20 mouse cellular contexts compared by ENCODE assay signal in genomic region chr11:56351798-56352366, GRCm38 (mm10).
A peak's percentile ranks its signal among the peaks of the same experiment; 100 is the strongest.
DNase-seq lines count a peak whose midpoint lies in the region; ATAC-seq and TF ChIP-seq lines count a peak whose summit lies in the region.
"Had no signal": no experiment of that assay in that cellular context is flagged by ENCODE, and none has a peak within 500 bp of the region (broad histone marks: within the 10 kb centered on the region; RNA-seq: fewer than 3 reads in every experiment).

No protein-coding gene starts in this region.

- no peak overlapping the region for H3K4me2 ChIP-seq in lung, embryonic 15.5 days
- H3K4me2 ChIP-seq: embryonic facial prominence, embryonic 12.5 days; heart, embryonic 15.5 days; hindbrain, embryonic 12.5 days; limb, embryonic 15.5 days; neural tube, embryonic 12.5 days had no signal

- TF ChIP-seq POLR2A in lung, adult 2 months (IDR thresholded peaks at IDR 0.05; ENCODE audit: borderline replicate concordance, extremely low read depth, low read depth, low read length): no peak

- no peak overlapping the region for H3K9ac ChIP-seq in lung, embryonic 15.5 days
- H3K9ac ChIP-seq: embryonic facial prominence, embryonic 12.5 days; heart, embryonic 15.5 days; hindbrain, embryonic 12.5 days; limb, embryonic 15.5 days; neural tube, embryonic 12.5 days had no signal

- H3K27me3 ChIP-seq in heart, embryonic 10.5 days (ENCODE audit: insufficient read depth, poor library complexity, severe bottlenecking): no peaks in the 10 kb centered on the region
- H3K27me3 ChIP-seq in lung, embryonic 15.5 days: no peaks in the 10 kb centered on the region
- H3K27me3 ChIP-seq: embryonic facial prominence, embryonic 12.5 days; heart, embryonic 15.5 days; hindbrain, embryonic 12.5 days; limb, embryonic 15.5 days; neural tube, embryonic 12.5 days had no signal

- no peaks in the 10 kb centered on the region for H3K36me3 ChIP-seq in heart, embryonic 10.5 days
- H3K36me3 ChIP-seq in lung, embryonic 15.5 days: no peaks in the 10 kb centered on the region
- H3K36me3 ChIP-seq: embryonic facial prominence, embryonic 12.5 days; heart, embryonic 15.5 days; hindbrain, embryonic 12.5 days; limb, embryonic 15.5 days; midbrain, embryonic 10.5 days; neural tube, embryonic 12.5 days had no signal

- TF ChIP-seq CTCF in lung, adult 2 months (IDR thresholded peaks at IDR 0.05; ENCODE audit: insufficient read depth, low read length): no peak

- WGBS in heart, embryonic 10.5 days: 79% methylated on average over 7 of the region's 7 CpGs
- WGBS in lung, embryonic 15.5 days: 39% methylated on average over 7 of the region's 7 CpGs
- WGBS in lung, adult 2 months: 64% methylated on average over 7 of the region's 7 CpGs

- H3K27ac ChIP-seq in heart, embryonic 10.5 days: no peak overlapping the region
- H3K27ac ChIP-seq in lung, embryonic 15.5 days: no peak overlapping the region
- H3K27ac ChIP-seq: embryonic facial prominence, embryonic 12.5 days; gastrocnemius, adult 2 months; heart, embryonic 15.5 days; hindbrain, embryonic 12.5 days; kidney, postnatal 0 days; limb, embryonic 15.5 days; midbrain, embryonic 10.5 days; neural tube, embryonic 12.5 days had no signal

- peak; percentile 7 to 10 for DNase-seq in heart, postnatal 14 days
- DNase-seq in heart, embryonic 10.5 days (ENCODE audit: low spot score): no peak
- no peak for DNase-seq in lung, adult 2 months
- DNase-seq in brain, embryonic 18.5 days (ENCODE audit: low read depth, low spot score): peak; percentile 34
- peak; percentile 26 for DNase-seq in lung, postnatal 10 days
- no peak for DNase-seq in ovary, adult 18-20 months (ENCODE audit: low spot score)
- DNase-seq: adrenal gland, adult 2 months; cerebellum, adult 11-12 months; gastrocnemius, adult 2 months; kidney, adult 11 months; thymus, adult 18-20 months had no signal

- H3K4me3 ChIP-seq in heart, embryonic 10.5 days: no peak overlapping the region
- no peak overlapping the region for H3K4me3 ChIP-seq in lung, embryonic 15.5 days
- no peak overlapping the region for H3K4me3 ChIP-seq in lung, adult 2 months (replicated peaks; ENCODE audit: extremely low read depth, low read depth, low read length)
- H3K4me3 ChIP-seq: embryonic facial prominence, embryonic 12.5 days; gastrocnemius, adult 2 months; heart, embryonic 15.5 days; hindbrain, embryonic 12.5 days; limb, embryonic 15.5 days; midbrain, embryonic 10.5 days; neural tube, embryonic 12.5 days had no signal

- intact Hi-C loops in heart, postnatal 14 days (cut with DNase I): no loop called here

- peak; percentile 84 for ATAC-seq in lung, embryonic 15.5 days (ENCODE audit: borderline replicate concordance, extremely low read depth, low FRiP score, low TSS enrichment)
- no peak for ATAC-seq in megakaryocyte progenitor cell, adult 5-6 weeks (replicated peaks; ENCODE audit: poor library complexity)

- no peaks in the 10 kb centered on the region for H3K9me3 ChIP-seq in heart, embryonic 10.5 days
- no peaks in the 10 kb centered on the region for H3K9me3 ChIP-seq in lung, embryonic 15.5 days
- H3K9me3 ChIP-seq: embryonic facial prominence, embryonic 12.5 days; heart, embryonic 15.5 days; hindbrain, embryonic 12.5 days; limb, embryonic 15.5 days; midbrain, embryonic 10.5 days; neural tube, embryonic 12.5 days had no signal

- H3K4me1 ChIP-seq in heart, embryonic 10.5 days: no peaks in the 10 kb centered on the region
- H3K4me1 ChIP-seq in lung, embryonic 15.5 days: no peaks in the 10 kb centered on the region
- no peaks in the 10 kb centered on the region for H3K4me1 ChIP-seq in lung, adult 2 months (ENCODE audit: control insufficient read depth, insufficient read depth, low read length)
- H3K4me1 ChIP-seq: embryonic facial prominence, embryonic 12.5 days; heart, embryonic 15.5 days; hindbrain, embryonic 12.5 days; limb, embryonic 15.5 days; midbrain, embryonic 10.5 days; neural tube, embryonic 12.5 days had no signal

Comparison
In these comparisons a context has a peak if more than half of its experiments do, and no peak if none do; other contexts are left out.
1. DNase-seq: peak in heart, postnatal 14 days (2 of 2), brain, embryonic 18.5 days (single experiment) and lung, postnatal 10 days (single experiment); none in heart, embryonic 10.5 days (single experiment), lung, adult 2 months (single experiment) and ovary, adult 18-20 months (single experiment).